Mouse (Mus musculus): ENCODE measurements around the gene Mcm3ap.

The Mcm3ap gene

DNA sequence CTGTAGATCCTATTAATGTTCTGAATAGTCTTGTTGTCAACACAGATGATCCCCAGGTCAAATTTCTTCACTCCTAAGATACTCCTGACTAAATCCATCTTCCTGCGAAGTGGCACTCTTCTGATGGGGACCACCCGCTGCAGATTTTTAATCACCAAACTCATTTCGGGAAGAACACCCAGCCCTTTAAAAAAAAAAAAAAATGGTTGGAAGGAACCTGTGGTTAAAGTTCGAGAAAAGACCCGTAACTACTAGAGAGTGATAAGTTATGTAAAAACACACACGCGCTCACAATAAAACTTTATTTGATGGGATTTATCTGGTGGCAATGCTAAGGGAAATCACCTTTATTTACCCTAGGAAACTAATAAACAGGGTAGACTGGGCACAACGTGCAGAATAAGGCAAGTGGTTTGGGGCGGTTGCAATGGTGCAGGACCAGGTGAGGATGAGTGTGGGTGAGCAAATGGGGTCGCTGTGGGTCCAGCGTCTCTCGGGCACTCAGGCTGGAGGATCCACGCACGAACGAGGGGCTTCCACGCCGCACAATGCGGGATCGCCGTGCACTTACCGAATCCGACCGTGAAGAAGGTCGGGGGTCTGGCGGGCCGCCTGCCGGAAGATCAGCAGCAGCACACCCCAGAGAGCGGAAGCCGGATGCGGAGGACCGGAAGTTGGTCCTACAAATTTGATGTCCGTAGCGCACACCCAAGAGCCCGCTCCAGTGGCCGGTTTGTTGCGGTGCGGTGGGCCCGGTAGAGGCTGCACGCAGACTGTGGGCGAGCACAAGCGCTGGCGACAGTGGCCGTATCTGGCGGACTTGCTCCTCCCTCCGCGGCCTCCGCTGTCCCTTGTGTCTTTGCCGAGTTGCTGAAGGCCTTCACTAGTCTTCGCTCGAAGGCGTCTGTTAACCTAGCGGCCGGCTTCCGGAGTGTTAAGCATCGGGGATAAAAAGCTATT, at the start of gene Mcm3ap, which contains the start of gene Ybey:
Gene Mcm3ap, plus strand, starts transcription at position 725 of the 960 bp plus-strand sequence.
Gene Ybey, minus strand, starts transcription at position 912 of the 960 bp plus-strand sequence.
- peak; percentile 82 to 85 for DNase-seq (ENCODE audit: low spot score in 2 of 2)

DNA sequence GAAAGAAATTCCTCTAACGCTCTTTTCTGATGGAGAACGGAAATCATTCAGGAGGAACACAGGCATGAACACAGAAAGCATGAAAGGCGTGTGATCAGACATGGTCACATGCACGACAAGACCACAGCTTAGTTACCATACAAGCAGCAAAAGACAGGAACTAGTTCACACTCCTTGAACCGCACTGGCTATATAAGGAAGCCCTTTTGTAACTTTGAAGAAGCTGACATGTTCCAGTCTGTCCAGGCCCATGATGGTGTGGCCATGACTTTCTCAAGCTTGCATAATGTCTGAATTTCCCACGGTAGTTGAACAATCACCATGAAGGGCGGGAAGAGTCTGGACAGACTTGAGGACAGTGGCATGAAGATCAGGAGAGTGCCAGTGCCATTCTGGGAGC, 43.1 kb upstream of the Mcm3ap start:
- no peak for DNase-seq (ENCODE audit: low spot score in 2 of 2)

DNA sequence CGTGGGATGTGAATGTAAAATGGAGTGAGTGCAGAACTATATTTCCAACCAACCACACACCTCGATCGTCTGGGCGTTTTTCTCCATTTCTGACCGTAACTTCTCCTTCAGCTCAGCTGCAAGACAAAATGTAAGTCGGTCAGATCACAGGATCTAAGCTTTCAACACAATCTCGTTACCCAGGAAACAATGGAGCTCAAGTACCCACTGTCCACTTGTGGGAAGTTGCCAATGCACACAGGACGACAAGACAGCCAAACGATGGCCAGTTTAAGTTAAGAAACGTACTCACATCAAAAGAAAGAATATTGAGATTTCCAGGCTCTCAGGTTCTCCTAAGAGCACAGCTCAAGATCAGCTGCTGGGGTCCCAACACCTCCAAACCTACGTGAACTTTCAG, 34.8 kb upstream of the Mcm3ap start:
- no peak for DNase-seq (ENCODE audit: low spot score in 2 of 2)

DNA sequence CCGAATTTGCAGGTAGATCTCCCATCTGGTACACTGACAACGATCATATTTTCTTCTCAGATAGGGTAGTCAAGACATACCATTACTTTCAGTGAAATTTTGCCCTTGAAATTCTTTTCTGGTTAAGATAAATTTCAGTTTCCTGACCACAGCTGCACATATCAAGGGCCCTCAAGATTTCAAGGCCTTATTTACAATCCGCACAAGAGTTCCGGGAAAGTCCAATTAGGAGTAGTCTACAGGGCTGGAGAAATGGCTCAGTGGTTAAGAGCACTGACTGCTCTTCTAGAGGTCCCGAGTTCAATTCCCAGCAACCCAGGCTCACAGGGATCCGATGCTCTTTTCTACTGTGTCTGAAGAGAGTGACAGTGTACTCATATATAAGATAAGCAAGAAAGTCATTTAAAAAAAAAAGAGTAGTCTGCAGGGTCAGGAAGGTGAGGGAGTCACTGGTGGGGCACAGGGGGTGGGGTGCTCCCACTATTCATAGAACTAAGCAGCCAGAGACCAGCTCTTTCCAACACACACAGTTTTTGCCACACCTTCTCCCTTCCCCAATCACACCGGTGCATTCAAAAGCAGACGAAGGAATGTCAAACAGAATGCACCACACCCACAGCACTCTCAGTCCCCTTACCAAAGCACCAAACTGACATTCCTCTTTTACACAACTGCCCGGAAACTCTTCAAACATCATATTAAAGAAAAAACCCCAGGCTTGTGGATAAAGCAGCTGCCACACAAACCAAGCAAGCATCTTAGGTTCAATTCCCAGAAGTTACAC, 29.4 kb upstream of the Mcm3ap start:
- DNase-seq (ENCODE audit: low spot score in 2 of 2), result no peak

DNA sequence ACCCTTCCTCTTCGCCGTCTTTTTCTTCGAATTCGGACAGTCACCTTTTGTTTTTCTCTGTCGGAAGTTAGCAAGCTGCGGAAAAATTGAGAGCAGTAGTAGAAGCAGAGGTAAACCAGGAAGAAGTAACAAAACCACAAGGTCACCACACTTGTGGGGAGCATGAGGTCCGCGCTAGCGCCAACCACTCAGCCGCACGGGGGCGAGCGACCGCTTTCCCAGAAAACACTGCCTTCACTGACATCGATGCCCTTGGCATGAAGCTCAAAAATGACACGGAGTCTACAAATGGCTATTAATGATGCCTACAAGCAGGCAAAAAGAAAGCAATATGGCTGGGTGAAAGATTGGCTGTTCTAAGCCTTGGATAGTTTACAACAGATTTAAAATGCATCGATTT, 28.4 kb upstream of the Mcm3ap start, which contains the start of gene AC141477.1:
Gene AC141477.1, minus strand, starts transcription at position 164 of the 400 bp plus-strand sequence.
- no peak for DNase-seq (ENCODE audit: low spot score in 2 of 2)

DNA sequence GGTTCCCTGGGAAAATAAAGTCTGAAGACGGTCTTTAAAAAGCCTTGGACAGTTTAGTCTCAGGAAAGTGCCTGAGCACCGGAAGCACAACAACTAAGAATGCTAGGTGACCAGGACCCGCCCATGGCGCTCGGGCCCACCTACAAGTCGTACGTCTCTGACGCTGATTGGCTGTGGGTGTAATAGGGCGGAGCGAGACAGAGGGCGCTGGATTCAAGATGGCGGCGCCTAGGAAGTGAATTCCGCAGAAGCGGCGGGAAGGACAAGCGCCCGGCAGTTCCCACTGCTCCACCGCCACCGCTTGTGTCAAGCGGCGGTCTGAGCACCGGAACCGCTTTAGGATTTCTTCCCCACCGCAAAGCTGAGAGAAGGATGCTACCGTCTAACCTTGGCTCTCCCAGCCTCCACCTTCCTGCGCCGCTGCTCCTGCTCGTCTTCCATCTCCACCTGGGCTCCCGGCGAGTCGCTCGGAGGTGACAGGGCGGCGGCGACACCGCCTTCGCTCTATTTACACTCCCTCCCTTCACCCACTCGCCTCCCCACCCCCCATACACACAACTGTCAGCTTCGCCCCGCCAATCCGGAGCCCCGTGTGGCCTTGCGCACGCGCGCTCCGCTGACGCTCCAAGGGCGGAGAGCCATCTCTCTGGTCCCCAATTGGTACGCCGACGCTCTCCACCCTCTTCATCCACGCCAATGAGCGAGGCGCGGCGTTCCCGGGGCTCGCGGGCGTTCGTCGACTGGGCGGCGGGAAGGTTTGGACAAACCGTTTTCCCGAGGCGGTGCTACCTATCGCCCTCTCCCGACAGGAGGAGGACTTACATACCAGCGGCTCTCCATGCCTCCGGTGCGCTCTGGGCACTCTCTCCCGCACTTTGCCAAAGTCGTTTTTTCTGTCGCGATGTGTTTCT, 26.3 kb upstream of the Mcm3ap start, which contains the start of gene Pcnt:
Gene Pcnt, minus strand, starts transcription at position 609 of the 911 bp plus-strand sequence.
- DNase-seq (ENCODE audit: low spot score in 2 of 2), result peak; percentile 94 to 98

DNA sequence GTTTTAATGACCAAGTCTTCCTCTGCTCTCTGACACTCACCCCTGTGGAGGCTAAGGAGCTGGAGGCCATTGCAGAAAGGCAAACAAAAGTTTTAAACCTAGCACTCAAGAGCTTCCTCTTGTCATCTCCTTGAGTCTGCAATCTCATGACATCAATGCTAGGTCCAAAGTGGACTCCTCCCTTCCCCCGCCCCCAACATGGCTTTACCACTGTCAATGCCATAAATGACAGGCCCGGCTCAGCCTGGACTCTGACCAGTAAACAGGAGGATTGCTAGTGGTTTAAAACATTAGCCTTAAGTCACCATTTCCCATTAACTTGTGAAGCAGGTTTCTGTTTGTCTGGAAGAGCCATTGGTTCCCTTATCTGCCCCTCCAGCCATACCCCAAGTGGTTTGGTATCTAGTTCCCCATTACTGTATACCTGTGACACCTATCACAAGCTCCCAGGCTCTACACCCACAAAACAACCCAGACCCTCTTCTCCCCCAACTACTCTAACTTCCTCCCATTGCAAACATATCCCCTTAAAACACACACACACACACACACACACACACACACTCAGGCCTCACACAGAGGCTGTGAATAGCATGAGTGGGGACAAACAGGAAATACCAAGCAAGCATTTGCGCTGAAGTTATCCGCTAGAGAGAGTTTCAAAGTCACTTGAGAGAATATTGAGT, 22.6 kb upstream of the Mcm3ap start:
- no peak for DNase-seq (ENCODE audit: low spot score in 2 of 2)

DNA sequence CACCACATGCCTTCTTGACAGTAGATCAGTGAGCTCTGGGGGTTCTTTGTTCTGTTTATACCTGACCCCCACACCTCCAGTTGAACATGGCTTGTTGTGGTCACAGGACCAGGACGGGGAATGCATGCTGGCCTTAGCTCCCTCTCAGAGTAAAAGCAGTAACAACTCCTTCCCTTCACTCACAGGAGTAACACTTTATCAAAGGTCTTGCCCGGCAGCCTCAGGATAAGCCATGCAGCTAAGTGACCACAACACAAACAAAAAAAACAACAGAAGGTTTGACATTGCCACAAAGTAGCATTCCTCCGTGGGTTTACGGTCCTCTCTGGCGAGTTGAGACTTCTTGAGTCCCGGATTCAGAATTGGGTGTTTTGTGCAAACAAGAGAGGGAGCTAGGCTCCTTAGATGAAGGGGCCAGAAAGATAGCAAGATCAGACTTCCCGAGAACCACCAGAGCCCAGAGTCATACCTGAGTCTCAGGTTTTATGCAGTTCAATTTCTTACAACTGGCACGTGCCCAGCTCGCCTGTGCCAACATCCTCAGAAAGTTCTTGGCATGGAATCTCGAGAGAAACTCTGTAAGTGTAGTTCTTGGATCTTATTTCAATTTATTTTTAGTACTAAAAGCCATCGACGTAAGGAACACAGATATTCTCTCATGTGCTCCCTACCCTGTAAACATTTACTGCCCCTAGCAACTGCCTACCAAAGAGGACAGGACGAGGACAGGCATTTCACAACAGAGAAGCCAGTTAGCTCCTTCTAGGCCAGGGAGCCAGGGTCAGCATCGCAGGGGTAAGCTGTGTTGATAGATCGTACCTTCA, 21.1 kb upstream of the Mcm3ap start:
- DNase-seq (ENCODE audit: low spot score in 2 of 2), result no peak

DNA sequence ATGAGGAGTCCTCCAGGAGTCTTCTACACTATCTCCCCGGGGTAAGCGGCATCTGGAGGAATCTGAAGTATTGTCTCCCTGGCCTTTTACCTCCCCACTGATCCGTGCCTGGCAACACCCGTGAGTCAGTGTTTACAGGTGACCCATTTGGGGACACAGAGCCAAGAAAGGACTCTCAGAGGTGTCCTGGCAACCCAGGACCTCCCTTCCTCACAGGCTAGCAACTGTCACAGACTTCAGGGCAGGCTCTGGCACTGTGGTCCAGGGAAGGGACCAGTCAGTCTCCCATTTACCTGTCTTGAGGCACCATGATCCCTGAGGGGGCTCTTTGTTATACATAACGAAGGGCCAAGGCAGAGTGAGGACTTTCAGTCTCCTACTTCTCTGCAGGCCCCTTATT, 19.9 kb upstream of the Mcm3ap start, which contains the start of gene 2610028H24Rik:
Gene 2610028H24Rik, plus strand, starts transcription at position 231 of the 400 bp plus-strand sequence.
- DNase-seq (ENCODE audit: low spot score in 2 of 2), result no peak

DNA sequence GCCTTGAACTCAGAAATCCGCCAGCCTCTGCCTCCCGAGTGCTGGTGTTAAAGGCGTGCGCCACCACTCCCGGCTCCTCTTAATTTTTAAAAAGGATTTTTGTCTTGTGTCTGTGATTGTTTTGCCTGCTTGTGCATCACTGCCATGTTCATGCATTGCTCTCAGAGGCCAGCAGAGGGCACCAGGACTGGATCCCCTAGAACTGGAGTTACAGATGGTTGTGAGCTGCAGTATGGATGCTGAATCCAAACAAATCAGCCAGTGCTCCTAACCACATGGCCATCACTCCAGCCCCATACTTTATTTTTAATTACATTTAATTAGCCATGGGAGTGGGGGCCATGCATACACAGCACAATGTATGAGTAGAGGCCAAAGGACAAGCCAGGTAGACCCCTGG, 13.4 kb upstream of the Mcm3ap start:
- peak; percentile 31 to 47 for DNase-seq (ENCODE audit: low spot score in 2 of 2)

DNA sequence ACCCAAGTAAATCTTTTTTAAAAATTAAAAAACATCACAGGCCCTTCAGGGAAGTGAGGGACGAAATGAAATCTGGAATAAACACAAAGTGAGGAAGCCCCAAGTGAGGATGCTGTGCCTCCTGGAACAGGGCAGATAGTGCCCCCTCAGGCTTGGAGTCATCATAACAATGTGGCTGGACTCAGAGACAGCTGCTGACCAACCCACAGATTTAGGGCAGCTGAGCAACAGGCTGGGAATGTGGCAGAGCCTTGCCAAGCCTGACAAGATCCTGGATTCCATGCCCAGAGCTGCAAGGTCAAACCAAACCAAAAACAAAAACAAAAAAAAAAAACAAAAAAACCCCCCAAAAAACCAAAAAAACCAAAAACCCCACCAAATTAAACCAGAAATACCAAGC, 7.5 kb upstream of the Mcm3ap start:
- DNase-seq (ENCODE audit: low spot score in 2 of 2), result no peak

DNA sequence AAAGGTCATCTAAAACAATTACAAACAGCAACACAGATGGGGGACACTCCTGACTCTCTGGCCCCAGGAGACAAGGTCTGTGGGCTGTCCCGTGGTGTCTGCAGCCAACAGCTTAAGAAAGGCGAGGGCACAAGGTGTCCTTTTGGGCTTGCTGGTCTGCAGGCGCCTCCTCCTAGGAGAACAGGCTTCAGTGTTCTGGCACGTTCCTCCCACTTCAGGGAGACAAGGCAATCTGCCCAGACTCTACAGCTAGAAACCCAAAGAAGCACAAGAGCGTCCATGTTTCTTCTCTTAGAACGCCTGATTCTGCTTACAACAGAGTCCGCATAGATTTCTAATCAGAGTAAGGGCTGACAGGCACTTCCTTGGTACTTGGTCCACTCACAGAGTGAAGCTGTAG, 6.4 kb upstream of the Mcm3ap start:
- DNase-seq (ENCODE audit: low spot score in 2 of 2), result no peak

DNA sequence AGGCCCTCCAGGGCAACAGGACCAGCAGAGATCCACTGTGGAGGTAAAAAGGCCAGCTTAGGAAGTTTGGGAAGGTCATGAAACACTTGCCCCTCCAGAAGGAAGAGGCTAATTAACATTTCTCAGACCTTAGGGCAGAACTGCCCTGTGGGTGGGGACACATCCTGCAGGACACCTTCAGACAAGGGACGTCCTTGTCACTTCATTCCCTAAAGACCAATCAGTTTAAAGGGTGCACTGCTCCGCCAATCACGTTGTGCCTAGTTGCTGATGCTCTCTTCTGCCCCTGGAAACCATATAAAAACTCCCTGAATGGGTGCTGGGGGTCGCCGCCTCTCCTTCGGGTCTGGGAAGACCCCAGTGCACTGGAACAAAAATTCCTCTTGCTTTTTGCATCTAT, 6.0 kb upstream of the Mcm3ap start:
- no peak for DNase-seq (ENCODE audit: low spot score in 2 of 2)

DNA sequence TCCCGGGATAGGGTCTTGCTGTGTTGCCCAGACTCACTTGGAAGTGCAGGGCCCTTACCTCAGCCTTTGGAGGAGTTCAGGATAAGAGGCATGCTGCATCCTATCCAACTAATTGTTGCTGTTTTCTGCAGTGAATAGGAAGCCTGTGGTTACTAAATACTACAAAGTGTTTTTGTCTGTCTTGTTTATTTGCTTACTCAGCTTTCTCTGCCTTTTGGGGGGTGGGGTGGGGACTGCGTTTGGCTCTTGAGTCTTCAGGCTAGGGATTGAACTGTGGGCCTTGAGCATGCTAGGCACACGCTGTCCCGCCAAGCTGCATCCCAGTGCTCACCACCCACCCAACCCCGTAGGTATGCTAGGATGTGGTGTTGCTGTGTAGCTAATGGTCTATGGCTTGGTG, 5.0 kb downstream of the Mcm3ap start:
- DNase-seq (ENCODE audit: low spot score in 2 of 2), result no peak

DNA sequence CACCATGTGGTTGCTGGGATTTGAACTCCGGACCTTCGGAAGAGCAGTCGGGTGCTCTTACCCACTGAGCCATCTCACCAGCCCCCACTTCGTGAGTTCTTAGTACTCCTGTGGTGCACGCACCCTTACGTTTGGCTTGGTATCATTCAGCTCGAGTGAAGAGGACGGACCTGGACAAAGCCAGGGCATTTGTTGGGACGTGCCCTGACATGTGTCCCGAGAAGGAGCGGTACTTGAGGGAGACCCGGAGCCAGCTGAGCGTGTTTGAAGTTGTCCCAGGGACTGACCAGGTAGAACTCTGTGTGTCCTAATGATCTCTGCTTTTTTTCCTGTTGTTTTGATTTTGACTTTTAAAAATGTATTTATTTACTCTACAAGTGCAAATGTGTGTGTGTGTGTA, 12.1 kb downstream of the Mcm3ap start:
- peak; percentile 13 to 60 for DNase-seq (ENCODE audit: low spot score in 2 of 2)

DNA sequence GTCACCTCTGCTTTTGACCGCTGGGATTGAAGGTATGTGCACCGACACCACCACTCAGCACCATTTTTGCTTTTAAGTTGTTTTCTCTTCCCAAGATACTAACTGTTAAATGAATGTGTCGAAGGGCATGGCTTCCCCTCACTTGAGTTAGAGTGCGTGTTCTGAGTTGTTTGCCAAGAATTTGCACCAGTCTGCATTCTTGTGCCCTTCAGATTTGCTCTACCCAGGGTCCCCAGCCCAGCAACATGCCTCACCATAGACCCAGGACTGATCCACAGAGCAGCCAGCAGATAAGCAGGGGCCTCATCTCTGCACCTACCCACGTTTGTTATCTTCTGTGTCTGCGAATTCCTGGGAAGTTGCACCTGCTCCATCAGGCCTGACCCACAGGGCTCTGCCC, 12.8 kb downstream of the Mcm3ap start:
- no peak for DNase-seq (ENCODE audit: low spot score in 2 of 2)

DNA sequence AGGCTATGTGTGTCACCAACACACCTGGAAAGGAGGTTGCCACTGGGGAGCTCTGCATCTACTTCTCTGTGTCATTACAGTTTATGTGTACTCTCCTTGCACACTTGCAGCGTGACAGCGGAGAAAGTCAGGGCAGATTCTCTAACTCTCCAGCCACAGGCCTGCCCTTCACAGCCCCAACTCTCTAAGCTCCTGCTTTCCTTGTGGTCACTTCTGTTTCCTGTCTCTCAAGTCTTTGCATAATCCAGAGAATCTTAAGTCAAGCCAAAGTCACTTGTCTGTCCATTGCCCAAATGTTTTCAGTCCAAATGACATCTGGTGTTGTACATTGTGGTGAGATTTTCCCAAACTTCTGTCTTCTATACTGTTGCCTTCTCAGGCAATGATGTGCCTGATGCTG, 17.6 kb downstream of the Mcm3ap start:
- DNase-seq (ENCODE audit: low spot score in 2 of 2), result no peak

DNA sequence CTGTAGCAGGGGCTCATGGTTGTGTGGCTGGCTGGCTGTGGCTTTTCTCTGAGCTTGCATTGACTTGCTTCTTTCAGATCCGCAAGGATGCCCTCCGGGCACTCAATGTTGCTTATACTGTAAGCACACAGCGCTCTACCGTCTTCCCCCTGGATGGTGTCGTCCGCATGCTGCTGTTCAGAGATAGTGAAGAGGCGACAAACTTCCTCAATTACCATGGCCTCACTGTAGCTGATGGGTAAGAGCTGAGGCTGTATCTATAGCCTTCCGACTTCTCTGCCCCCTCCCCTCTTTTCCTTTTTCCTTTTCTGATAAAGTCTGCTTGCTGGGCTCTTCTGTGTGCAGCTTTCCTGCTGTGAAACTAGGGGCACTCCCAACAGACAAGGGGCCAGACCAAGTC, 19.5 kb downstream of the Mcm3ap start:
- no peak for DNase-seq (ENCODE audit: low spot score in 2 of 2)

DNA sequence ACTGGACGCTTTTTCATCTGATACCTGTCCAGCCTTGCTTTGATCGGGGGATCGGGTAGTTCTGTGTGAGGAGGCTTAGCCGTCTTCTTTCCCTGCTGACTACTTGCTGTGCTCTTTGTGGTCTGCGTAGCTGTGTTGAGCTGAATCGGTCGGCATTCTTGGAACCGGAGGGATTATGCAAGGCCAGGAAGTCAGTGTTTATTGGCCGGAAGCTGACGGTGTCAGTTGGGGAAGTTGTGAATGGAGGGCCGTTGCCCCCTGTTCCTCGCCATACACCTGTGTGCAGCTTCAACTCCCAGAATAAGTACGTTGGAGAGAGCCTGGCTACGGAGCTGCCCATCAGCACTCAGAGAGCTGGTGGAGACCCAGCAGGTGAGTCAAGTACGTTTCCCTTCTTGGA, 20.5 kb downstream of the Mcm3ap start:
- no peak for DNase-seq (ENCODE audit: low spot score in 2 of 2)

DNA sequence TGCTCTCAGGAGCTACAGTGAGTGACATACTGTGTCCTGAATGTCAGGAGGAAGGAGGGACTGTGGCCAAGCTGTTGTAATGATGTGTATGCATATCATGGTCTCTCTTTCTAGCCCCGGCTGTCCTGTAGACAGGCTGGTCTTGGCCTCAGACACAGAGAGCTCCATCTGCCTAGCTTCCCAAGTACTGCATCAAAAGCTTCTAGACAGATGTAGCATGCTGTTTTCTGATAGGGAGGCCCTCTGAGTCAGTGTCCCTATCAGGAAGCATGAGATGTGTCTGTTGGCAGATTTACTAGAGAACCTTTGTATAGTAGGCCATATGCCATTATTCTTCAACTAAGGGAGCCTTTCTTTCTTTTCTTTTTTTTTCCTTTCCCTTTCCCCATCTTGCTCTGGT, 24.8 kb downstream of the Mcm3ap start:
- no peak for DNase-seq (ENCODE audit: low spot score in 2 of 2)
